Mouse (Mus musculus) testis, adult 2 months (tissue): ENCODE measurements around the gene Lpin1.

ENCODE experiments used
- CTCF ChIP-seq: fragments of 200-500 bp; IDR thresholded peaks from 2 replicates; pipeline ENCODE4 v1.5.1; 2012; ENCODE audit warnings: low read depth, mild to moderate bottlenecking, inconsistent platforms, low read length, moderate library complexity; ENCODE audit not compliant: control insufficient read depth, insufficient read depth, insufficient replicate concordance
- POLR2A ChIP-seq: fragments of 200-500 bp; IDR thresholded peaks from 2 replicates; pipeline ENCODE4 v1.6.1; 2012; ENCODE audit warnings: low read depth, mild to moderate bottlenecking, inconsistent platforms, low read length, moderate library complexity; ENCODE audit not compliant: control insufficient read depth

DNA sequence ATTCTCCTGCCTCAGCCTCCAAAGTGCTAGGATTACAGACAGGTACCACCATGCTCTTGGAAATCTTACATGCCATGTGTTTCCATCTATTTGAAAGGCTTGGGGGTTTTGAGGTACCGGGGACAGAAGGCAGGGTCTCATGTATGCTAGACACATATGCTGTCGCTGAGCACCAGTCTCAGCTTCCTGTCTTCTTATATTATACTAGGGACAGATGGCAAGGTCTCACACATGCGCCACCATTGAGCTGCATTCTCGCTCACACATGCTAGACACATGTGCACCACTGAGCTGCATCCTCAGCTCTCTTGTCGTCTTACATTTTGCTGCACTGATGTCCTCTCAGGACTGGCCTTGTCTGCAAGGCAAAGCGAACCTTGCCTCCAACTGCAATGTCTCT is 8.7 kb upstream of the Lpin1 start:
- TF ChIP-seq CTCF (no peak), POLR2A (no peak)
